Mouse (Mus musculus) urinary bladder, postnatal 10 days (tissue): ENCODE data around the gene Lrrc49.

ENCODE experiments used
- DNase-seq: peaks from one replicate; pipeline ENCODE4 v3.0.0; 2022; ENCODE audit warnings: low spot score

The Lrrc49 gene

GRCm38 (mm10) chr9:60529348-60530243, 158.4 kb downstream of the Lrrc49 start:
- DNase-seq, result no peak

GRCm38 (mm10) chr9:60528269-60528668, 159.7 kb downstream of the Lrrc49 start:
- DNase-seq, result no peak

- no peak for DNase-seq
Observed at GRCm38 (mm10) chr9:60527836-60528235, 160.1 kb downstream of the Lrrc49 start.

GRCm38 (mm10) chr9:60527051-60527450, 160.9 kb downstream of the Lrrc49 start:
- DNase-seq, result no peak

- no peak for DNase-seq
Observed at GRCm38 (mm10) chr9:60526195-60526594, 161.8 kb downstream of the Lrrc49 start.

- DNase-seq, result no peak
Observed at GRCm38 (mm10) chr9:60521806-60522264, 166.1 kb downstream of the Lrrc49 start, which contains the start of gene Thsd4. Gene Thsd4, minus strand, starts transcription at chr9:60522046.

GRCm38 (mm10) chr9:60521143-60521542, 166.8 kb downstream of the Lrrc49 start:
- DNase-seq, result no peak

GRCm38 (mm10) chr9:60519601-60520000, 168.4 kb downstream of the Lrrc49 start:
- DNase-seq, result no peak
